Mouse (Mus musculus) embryo, embryonic 11.5 days (tissue): ENCODE measurements around the gene Fpr-rs6.

ENCODE experiments used
- DNase-seq: peaks from one replicate; pipeline ENCODE4 v3.0.0-alpha.2; 2012; ENCODE audit warnings: low read depth, low spot score

Fpr-rs6 gene

DNA sequence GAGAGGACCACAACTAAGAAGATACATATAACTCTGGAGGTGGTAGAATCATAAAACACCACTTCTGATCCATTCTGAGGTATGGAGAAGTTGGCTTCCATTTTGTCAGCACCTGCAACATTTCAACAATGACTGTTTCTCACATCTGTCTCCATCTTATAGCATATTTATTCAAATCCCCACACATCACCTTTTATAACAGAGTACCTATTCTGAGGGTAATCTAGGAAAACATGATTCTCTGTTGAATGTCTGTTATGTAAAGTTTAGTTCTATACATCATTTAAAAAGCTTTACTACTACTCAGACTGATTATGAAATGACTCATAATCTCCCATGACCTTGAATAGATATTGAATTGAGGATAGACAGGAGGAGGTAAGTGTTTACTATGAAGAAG, at the start of gene Fpr-rs6:
Gene Fpr-rs6 (minus strand): TSS at position 101 of the 400 bp plus-strand sequence.
- DNase-seq = no peak
